Mouse (Mus musculus) liver, adult 2 months (tissue): Measurements from ENCODE around the gene Hba-a2. TPM values are rescaled to one million over a fixed set of nuclear protein-coding genes. Genes with fewer than 3 reads are reported as not detected.
"Not testable (repeated sequence)": the region's sequence is repeated elsewhere in the genome, so short reads cannot be mapped to it uniquely, and the experiment has no call there.

Experiments used
- DNase-seq: peaks from one replicate; pipeline ENCODE4 v3.0.0-alpha.2; 2011; ENCODE audit warnings: low read depth, low spot score; ENCODE audit errors: extremely low read depth
- H3K27ac ChIP-seq: fragments of 200-500 bp; replicated peaks from 2 replicates; pipeline ENCODE4 v1.5.1; 2012; ENCODE audit warnings: low read depth, mild to moderate bottlenecking, control low read depth, inconsistent platforms, low read length; ENCODE audit not compliant: insufficient read depth
- H3K27me3 ChIP-seq: fragments of 200-500 bp; 2 replicates; pipeline ENCODE4 v1.6.1; 2012; ENCODE audit warnings: mild to moderate bottlenecking, moderate library complexity, low read length, inconsistent platforms; ENCODE audit not compliant: control insufficient read depth, insufficient read depth
- H3K36me3 ChIP-seq: fragments of 200-500 bp; 2 replicates; pipeline ENCODE4 v1.6.1; 2012; ENCODE audit warnings: low read length, inconsistent platforms; ENCODE audit not compliant: control insufficient read depth, insufficient read depth
- H3K4me1 ChIP-seq: fragments of 200-500 bp; 2 replicates; pipeline ENCODE4 v1.6.1; 2011; ENCODE audit warnings: low read length; ENCODE audit not compliant: control insufficient read depth, insufficient read depth
- H3K4me3 ChIP-seq: fragments of 200-500 bp; 2 replicates; pipeline ENCODE4 v1.5.1; 2011; ENCODE audit warnings: low read depth, mild to moderate bottlenecking, control low read depth, low read length, moderate library complexity; ENCODE audit not compliant: insufficient read depth
- H3K79me2 ChIP-seq: fragments of 200-500 bp; 2 replicates; pipeline ENCODE4 v1.6.1; 2012; ENCODE audit warnings: inconsistent platforms, mild to moderate bottlenecking, low read length, moderate library complexity; ENCODE audit not compliant: control insufficient read depth, insufficient read depth
- H3K9ac ChIP-seq: fragments of 200-500 bp; 2 replicates; pipeline ENCODE4 v1.6.1; 2012; ENCODE audit warnings: low read depth, mild to moderate bottlenecking, control low read depth, inconsistent platforms, low read length
- CTCF ChIP-seq: fragments of 200-500 bp; IDR thresholded peaks from 2 replicates; pipeline ENCODE4 v1.5.1; 2011; ENCODE audit warnings: low read depth, low read length, control low read depth
- POLR2A ChIP-seq: fragments of 200-500 bp; IDR thresholded peaks from 2 replicates; pipeline ENCODE4 v1.6.1; 2011; ENCODE audit warnings: low read length, control low read depth; ENCODE audit not compliant: insufficient read depth; ENCODE audit errors: extremely low read depth
- WGBS: fragments of 180-500 bp; shearing (Covaris S2); methylation state at CpG from one replicate; pipeline ENCODE4 v1.1.7; 2018; 5-methylcytosine and 5-hydroxymethylcytosine counted together
- polyA plus RNA-seq: library from polyadenylated mRNA; depleted of rRNA; stranded (reverse); fragments of >200 nt; gene quantifications from 2 replicates; pipeline ENCODE4 v1.2.3, GENCODE M21; 2012
- total RNA-seq: library from RNA; depleted of rRNA; stranded (reverse); fragments of >200 nt; gene quantifications from 2 replicates; pipeline ENCODE4 v1.2.3, GENCODE M21; 2014

The Hba-a2 gene
- total and polyA plus RNA-seq, 2 experiments = 243 to 869 TPM

DNA sequence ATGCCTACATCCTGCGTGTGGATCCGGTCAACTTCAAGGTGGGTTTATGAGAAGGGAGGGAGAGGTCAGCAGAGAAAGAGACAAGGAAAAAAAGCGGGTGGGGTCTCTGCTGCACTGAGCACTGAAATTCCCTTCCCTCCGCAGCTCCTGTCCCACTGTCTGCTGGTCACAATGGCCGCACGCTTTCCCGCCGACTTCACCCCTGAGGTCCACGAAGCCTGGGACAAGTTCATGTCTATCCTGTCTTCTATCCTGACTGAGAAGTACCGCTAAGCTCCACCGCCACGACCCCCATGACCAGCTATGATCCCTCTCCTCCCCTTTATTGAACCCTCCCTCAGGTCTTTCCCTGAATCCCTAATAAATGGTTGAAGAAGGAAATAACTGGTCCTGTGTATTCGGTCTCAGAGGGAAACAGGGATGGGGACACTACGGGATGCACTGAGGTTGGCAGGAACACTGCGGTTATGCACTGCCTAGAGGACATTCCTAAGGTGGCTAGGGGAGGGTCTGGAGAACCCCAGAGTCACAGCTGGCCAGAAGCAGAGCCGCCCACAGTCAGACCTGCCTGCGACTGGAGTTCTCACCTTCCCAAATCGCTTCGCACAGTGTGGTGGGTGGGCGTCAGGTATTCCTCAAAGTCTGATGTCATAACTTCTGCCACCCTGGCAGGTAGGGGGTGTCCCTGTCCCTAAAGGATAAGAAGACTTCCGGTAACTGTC lies 18.4 kb upstream of the Hba-a2 start:
- H3K79me2 ChIP-seq = no peaks in the 10 kb centered on the region
- TF ChIP-seq CTCF (no peak), POLR2A (no peak)
- H3K36me3 ChIP-seq = no peaks in the 10 kb centered on the region
- 0 out of 2 replicates have a peak, but pooled peaks cover 2% of the 10 kb centered on the region for H3K27me3 ChIP-seq
- no peak overlapping the region for H3K9ac ChIP-seq
- no peak overlapping the region for H3K4me3 ChIP-seq
- H3K27ac ChIP-seq = no peak overlapping the region
- no peaks in the 10 kb centered on the region for H3K4me1 ChIP-seq
- no peak for DNase-seq
- 57% methylated on average over 21 of the region's 21 CpGs for WGBS

DNA sequence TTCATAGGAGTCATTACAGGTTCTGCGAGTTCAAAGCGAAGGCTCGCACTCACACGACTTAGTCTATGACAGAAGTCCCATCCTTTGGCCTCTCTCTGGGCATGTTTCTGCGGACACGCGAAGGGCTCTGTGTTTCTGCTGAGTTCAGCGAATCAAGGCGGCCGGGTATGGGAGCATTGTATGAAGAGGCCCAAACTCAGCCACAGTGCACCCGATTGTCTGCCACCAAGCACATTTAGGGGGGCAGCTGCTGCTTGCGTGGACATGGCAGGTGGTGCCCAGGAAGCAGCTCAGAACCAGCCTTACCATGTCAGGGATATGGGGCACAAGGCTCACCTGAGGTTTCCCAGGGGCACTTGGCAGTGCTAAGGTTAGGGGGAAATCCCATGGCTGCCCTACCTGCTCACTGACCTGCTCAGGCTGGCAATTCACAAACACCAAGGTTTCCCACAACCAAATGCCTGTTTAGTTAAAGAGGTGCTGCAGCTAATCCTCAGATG lies 17.8 kb upstream of the Hba-a2 start:
- no peak overlapping the region for H3K9ac ChIP-seq
- WGBS = 78% methylated on average over 12 of the region's 12 CpGs
- no peak overlapping the region for H3K4me3 ChIP-seq
- 0 out of 2 replicates have a peak, but pooled peaks cover 2% of the 10 kb centered on the region for H3K27me3 ChIP-seq
- no peak for TF ChIP-seq CTCF
- TF ChIP-seq POLR2A = no peak
- no peaks in the 10 kb centered on the region for H3K36me3 ChIP-seq
- no peak overlapping the region for H3K27ac ChIP-seq
- no peaks in the 10 kb centered on the region for H3K79me2 ChIP-seq
- DNase-seq = no peak
- no peaks in the 10 kb centered on the region for H3K4me1 ChIP-seq

DNA sequence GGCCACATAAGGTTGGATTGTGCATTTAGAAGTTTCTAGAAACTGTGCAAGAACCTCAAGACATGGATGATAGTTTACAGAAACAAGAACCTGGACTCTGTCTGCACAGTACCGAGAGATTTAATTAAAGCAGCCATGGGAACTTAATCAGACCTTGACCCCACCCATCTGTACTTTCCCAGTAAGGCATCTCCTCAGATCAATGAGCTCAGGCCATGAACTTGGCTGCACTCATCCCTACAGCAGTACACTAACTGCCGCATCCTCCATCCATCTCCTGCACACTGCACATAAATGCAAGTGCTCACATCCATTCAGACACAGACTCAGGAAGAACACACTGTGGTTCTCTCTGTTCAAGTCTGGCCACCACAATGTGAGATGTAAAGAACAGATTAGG lies 15.6 kb upstream of the Hba-a2 start:
- 0 out of 2 replicates have a peak, but pooled peaks cover 2% of the 10 kb centered on the region for H3K27me3 ChIP-seq
- 79% methylated on average over 2 of the region's 2 CpGs for WGBS
- no peak overlapping the region for H3K27ac ChIP-seq
- no peaks in the 10 kb centered on the region for H3K79me2 ChIP-seq
- H3K36me3 ChIP-seq = no peaks in the 10 kb centered on the region
- H3K4me1 ChIP-seq = no peaks in the 10 kb centered on the region
- H3K9ac ChIP-seq = no peak overlapping the region
- TF ChIP-seq CTCF (no peak), POLR2A (no peak)
- no peak for DNase-seq
- H3K4me3 ChIP-seq = no peak overlapping the region

DNA sequence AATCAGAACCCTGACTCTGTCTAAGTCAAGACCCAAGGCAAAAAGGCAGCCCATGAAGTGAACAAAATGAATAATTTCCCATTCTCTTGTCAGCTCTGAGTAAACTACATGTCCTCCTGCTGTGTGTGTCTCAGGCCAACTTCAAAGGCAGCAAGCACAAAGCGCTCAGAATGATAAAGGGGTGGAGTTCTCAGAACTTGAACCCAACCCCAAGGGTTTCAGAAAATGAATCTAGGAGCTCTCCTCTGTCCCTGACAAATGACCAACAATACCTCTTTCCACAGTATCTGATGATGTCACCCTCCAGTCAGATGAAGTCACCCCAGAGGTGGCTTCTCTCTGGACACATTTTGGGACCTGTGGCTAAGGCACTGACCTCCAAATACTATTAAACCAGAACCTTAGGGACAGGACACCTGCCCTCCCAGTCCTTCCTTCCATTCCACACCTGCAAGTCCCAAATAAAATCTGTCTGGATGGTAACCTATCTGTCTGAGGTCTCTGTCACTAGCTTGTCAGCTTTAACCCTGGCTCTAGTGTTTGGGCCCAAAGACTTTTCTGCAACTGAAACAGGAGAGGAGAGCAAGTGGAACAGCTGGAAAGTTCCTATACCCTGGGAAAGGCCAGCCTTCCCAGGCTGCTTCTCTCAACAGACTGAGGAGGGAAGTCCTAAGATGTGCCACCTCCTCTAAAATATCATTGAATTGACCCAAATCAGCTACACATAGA lies 14.7 kb upstream of the Hba-a2 start:
- H3K4me3 ChIP-seq = no peak overlapping the region
- no peak for DNase-seq
- H3K4me1 ChIP-seq = no peaks in the 10 kb centered on the region
- 0 out of 2 replicates have a peak, but pooled peaks cover 2% of the 10 kb centered on the region for H3K27me3 ChIP-seq
- no peak for TF ChIP-seq CTCF
- TF ChIP-seq POLR2A = no peak
- H3K9ac ChIP-seq = no peak overlapping the region
- H3K27ac ChIP-seq = no peak overlapping the region
- no peaks in the 10 kb centered on the region for H3K79me2 ChIP-seq
- no peaks in the 10 kb centered on the region for H3K36me3 ChIP-seq
- 76% methylated on average over 1 of the region's 1 CpGs for WGBS

DNA sequence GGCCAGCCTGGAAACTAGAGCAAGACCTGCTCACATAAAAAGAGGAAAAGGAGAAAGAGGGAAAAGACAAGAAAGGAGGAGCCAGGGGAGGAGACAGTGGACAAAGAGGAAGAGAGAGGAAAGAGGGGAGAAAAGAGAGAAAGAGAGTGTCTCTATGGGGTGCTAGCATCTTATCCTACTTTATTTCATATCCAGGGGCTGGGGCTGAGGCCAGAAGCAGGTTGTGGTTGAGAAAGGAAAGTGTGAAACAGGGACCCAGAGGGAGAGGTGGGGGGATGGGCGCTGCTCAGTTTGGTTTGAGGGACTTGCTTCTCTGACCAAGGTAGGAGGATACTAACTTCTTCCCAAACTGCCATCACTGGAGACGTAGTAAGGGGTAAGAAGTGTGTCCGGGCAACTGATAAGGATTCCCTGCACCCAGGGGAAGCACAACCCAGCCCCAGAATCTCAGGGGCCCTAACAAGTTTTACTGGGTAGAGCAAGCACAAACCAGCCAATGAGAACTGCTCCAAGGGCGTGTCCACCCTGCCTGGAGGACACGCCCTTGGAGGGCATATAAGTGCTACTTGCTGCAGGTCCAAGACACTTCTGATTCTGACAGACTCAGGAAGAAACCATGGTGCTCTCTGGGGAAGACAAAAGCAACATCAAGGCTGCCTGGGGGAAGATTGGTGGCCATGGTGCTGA lies 13.1 kb upstream of the Hba-a2 start, which contains the start of gene Hba-a1:
Hba-a1 (plus strand) TSS at position 421 of the 687 bp plus-strand sequence.
- H3K4me3 ChIP-seq, H3K27ac ChIP-seq, H3K9ac ChIP-seq, H3K79me2 ChIP-seq, H3K4me1 ChIP-seq, DNase-seq, H3K36me3 ChIP-seq, H3K27me3 ChIP-seq: not testable (repeated sequence)
- WGBS = 25% methylated on average over 1 of the region's 5 CpGs

DNA sequence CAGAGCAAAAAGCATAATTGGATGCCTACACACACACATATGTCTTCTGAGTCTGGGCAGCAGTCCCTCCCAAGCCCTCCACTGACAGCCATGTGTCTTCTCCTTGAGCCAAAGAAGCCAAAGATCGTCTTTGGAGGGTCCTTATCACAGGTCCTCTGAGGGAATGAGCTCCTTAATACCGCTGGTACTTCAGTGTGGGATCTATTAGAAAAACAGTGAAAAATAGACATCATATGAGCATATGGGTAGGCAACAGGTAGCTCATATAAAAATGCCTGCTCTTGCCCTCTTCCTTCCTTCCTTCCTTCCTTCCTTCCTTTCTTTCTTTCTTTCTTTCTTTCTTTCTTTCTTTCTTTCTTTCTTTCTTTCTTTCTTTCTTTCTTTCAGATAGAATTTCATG lies 11.7 kb upstream of the Hba-a2 start:
- H3K9ac ChIP-seq, H3K4me1 ChIP-seq, H3K36me3 ChIP-seq, H3K27me3 ChIP-seq, H3K27ac ChIP-seq, DNase-seq, H3K79me2 ChIP-seq, H3K4me3 ChIP-seq: not testable (repeated sequence)
- 67% methylated on average over 2 of the region's 2 CpGs for WGBS
